Mouse (Mus musculus) erythroblast, embryonic 14.5 days (primary cell): ENCODE results near the gene Tmem131. TPM values are rescaled to one million over a fixed set of nuclear protein-coding genes. Genes with fewer than 3 reads are reported as not detected.
"Not testable (repeated sequence)": the region's sequence is repeated elsewhere in the genome, so short reads cannot be mapped to it uniquely, and the experiment has no call there.

ENCODE experiments used
- H3K27me3 ChIP-seq: 2 replicates; pipeline ENCODE4 v1.6.1; 2012; ENCODE audit warnings: inconsistent platforms; ENCODE audit not compliant: control insufficient read depth
- H3K36me3 ChIP-seq: 2 replicates; pipeline ENCODE4 v1.6.1; 2012; ENCODE audit warnings: mild to moderate bottlenecking, inconsistent platforms; ENCODE audit not compliant: control insufficient read depth
- H3K4me1 ChIP-seq: 2 replicates; pipeline ENCODE4 v1.6.1; 2012; ENCODE audit warnings: inconsistent platforms; ENCODE audit not compliant: control insufficient read depth
- H3K4me3 ChIP-seq: replicated peaks from 2 replicates; pipeline ENCODE3; 2012; ENCODE audit warnings: moderate library complexity, mild to moderate bottlenecking, inconsistent platforms
- H3K9me3 ChIP-seq: 2 replicates; pipeline ENCODE4 v1.6.1; 2012; ENCODE audit warnings: low read length, inconsistent platforms, mixed read lengths; ENCODE audit not compliant: control insufficient read depth
- GATA1 ChIP-seq: IDR thresholded peaks from 2 replicates; pipeline ENCODE4 v1.6.1; 2012; ENCODE audit warnings: low read length, inconsistent platforms, mixed read lengths
- TAL1 ChIP-seq: IDR thresholded peaks from 3 replicates; pipeline ENCODE4 v1.6.1; 2012; ENCODE audit warnings: low read length, inconsistent platforms, mixed read lengths
- polyA plus RNA-seq: library from polyadenylated mRNA; stranded (reverse); fragments of >175 nt; gene quantifications from 2 replicates; pipeline ENCODE4 v1.2.3, GENCODE M21; 2012

Gene Tmem131
- polyA plus RNA-seq, 1 experiment, result 7.8 TPM

DNA sequence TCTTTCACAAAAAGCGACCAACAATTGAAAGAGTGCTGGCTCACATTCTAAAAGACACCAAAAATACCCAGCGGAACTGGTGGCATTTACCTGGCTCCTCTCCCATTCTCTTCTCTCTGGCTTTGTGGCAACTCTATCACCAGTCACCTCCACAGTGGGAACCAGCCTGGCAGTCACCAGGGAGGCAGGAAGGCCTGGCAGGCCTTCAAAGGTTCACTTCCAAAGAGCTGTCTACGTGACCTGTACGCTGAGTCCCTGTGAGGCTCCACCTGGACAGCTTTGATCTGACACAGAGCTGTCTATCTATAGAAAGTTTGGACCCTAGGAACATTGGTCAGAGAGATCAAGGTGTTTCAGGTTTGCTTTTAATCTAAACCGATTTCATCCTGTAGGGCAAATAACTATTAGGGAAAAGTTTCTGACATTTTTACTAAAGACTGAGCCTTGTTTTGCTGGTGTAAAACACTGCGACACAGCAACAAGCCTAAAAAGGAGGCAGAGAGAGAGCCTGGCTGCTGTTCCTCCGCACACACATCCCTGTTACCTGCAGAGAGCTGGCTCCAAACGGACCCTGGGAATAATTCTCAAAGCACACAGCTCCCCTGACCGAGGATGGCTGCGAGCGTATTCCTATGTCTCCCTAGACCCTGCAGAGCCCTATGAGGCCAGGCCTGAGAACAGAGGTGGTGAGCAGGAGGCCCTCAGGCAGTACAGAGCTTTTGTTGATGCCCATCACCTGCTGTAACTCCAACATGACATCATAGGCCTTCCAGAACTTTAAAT lies 40.7 kb downstream of the Tmem131 start:
- Histone ChIP-seq H3K9me3 (no peaks in the 10 kb centered on the region), H3K4me1 (peaks cover 40% of the 10 kb centered on the region), H3K27me3 (no peaks in the 10 kb centered on the region), H3K4me3 (no peak overlapping the region), H3K36me3 (peaks cover 57% of the 10 kb centered on the region)
- TF ChIP-seq GATA1 (no peak), TAL1 (no peak)

DNA sequence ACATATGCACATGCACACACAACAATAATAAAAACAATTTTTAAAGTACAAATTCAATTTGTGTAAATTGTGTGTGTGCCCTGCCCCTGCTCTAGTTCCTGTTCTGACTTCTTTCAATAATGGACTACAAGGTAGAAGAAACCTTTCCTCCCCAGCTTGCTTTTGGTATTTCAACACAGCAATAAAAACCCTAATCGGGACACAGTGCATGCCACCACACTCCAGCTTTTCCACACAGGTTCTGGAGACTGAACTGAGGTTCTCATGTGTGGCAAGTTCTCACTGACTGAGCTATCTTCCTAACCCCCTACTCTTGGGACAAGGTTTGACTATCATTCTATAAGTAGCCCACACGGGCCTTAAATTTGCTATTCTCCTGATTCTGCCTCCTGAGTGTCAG lies 43.8 kb downstream of the Tmem131 start:
- Histone ChIP-seq H3K4me1 (peaks cover 42% of the 10 kb centered on the region), H3K4me3 (no peak overlapping the region), H3K9me3 (no peaks in the 10 kb centered on the region), H3K27me3 (no peaks in the 10 kb centered on the region), H3K36me3 (peaks cover 46% of the 10 kb centered on the region)
- no peak for TF ChIP-seq TAL1
- TF ChIP-seq GATA1, result no peak

DNA sequence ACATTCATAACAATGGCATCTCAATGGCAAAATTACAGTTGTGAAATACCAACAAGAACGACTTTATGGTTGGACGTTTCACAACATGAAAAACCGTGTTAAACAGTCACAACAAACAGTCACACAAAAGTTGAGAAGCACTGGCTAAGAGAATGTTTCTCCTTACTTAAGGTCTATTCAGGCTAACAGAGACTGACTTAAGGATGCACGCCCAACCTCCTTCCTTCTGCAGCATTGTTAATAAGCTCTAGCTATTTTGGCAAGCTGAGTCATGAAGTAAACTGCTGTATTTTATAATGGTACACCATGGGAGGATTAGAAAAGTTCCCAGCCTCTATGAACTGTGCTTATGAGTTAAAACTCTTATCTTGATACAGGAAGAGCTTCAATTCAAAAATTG lies 47.0 kb downstream of the Tmem131 start:
- TF ChIP-seq GATA1 (no peak), TAL1 (no peak)
- Histone ChIP-seq H3K9me3 (no peaks in the 10 kb centered on the region), H3K4me1 (peaks cover 47% of the 10 kb centered on the region), H3K27me3 (no peaks in the 10 kb centered on the region), H3K4me3 (no peak overlapping the region), H3K36me3 (peaks cover 36% of the 10 kb centered on the region)

DNA sequence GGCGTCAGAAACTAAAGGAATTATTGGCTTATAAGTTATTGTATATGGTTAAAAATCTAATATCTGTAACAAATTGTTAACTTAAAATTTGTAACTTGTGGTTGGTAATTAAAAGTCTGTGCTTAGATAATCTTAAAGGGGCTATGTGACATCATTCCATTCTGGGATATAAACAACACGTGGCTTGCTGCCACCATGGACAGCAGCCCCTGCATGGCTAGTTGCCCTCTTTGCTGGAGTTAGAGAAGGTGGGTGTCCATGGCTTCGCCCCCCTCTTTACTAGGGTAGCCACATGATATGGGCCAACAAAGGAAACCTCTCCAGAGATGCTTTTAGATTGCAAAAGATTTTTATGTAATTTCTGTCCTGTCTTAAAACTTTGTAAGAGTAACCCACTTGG lies 48.0 kb downstream of the Tmem131 start:
- Histone ChIP-seq H3K4me1 (peaks cover 43% of the 10 kb centered on the region), H3K9me3 (no peaks in the 10 kb centered on the region), H3K36me3 (peaks cover 37% of the 10 kb centered on the region), H3K4me3 (no peak overlapping the region), H3K27me3 (no peaks in the 10 kb centered on the region)
- no peak for TF ChIP-seq GATA1
- no peak for TF ChIP-seq TAL1

DNA sequence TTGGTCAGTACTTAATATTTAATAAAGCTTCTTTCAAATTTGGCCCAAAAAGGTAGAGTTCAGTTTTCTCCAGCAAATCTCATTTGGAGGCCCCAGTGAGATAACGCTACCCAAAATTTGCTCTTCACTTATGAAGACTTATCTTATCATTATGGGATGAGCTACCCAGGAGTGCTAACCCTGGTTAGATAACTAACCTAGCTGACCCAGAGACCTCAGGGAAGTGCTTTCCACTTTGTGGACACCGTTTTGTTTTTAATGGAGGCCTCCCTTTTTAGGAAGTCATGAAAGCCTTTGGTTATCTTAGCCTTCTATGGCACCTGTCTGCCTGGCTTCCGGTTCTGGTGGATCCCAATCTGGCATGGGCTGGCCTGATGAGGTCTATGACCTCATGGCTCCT lies 49.3 kb downstream of the Tmem131 start:
- TF ChIP-seq TAL1 (no peak), GATA1 (no peak)
- Histone ChIP-seq H3K27me3 (no peaks in the 10 kb centered on the region), H3K4me1 (peaks cover 38% of the 10 kb centered on the region), H3K4me3 (no peak overlapping the region), H3K9me3 (no peaks in the 10 kb centered on the region), H3K36me3 (peaks cover 45% of the 10 kb centered on the region)

DNA sequence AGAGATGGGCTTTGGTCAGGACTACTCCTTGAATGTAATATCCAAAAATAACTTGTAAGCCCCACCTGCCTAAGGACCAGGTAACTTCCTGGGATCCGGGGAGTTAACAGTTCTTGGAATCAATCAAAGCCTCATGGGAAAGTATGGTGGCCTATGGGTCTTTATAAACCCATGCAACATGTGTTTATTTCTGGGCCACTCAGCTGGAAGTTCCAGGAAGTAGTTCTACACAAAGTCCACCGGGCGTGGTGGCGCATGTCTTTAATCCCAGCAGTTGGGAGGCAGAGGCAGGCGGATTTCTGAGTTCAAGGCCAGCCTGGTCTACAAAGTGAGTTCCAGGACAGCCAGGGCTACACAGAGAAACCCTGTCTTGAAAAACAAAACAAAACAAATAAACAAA lies 49.7 kb downstream of the Tmem131 start:
- not testable (repeated sequence) for H3K27me3 ChIP-seq, H3K4me3 ChIP-seq, H3K9me3 ChIP-seq
- Histone ChIP-seq H3K36me3 (peaks cover 48% of the 10 kb centered on the region), H3K4me1 (peaks cover 38% of the 10 kb centered on the region)

DNA sequence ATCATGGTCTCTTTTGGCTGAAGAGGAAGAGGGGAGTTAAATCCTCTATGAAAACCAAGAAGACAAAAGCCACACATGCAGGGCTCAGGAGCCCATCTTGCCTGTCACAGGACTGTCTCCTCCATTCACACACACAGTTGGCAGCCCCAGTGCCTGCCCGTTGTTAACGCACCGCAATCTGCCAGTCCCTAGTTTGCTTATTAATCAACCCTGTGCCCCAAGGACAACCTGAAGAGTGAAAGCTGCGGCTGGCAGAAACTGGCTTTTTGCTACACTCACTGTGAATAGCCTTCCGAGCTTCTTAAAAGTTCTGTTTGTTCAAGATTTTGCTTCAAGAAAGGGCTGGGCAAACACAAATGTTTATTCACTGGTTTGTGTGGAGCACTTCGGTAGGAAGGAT lies 50.3 kb downstream of the Tmem131 start:
- Histone ChIP-seq H3K27me3 (no peaks in the 10 kb centered on the region), H3K36me3 (peaks cover 51% of the 10 kb centered on the region), H3K4me3 (no peak overlapping the region), H3K4me1 (peaks cover 36% of the 10 kb centered on the region), H3K9me3 (no peaks in the 10 kb centered on the region)
- TF ChIP-seq GATA1 (no peak), TAL1 (no peak)

DNA sequence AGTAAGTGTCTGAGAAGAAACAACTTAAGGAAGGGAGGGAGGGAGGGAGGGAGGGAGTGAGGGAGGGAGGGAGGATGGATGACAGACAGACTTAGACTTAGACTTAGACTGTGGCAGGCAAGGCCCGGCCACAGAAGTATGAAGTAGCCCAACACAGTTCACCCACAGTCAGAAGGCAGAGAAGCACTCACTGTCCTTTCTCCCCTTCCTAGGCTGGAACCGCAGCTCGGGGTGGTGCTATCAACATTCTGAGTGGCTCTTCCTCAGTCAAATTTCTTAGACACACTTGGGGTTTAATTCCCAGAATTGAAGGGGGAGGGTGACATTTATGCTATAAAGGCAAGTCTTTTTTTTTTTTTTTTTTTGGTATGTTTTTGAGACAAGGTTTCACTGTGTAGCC lies 51.0 kb downstream of the Tmem131 start:
- no peaks in the 10 kb centered on the region for H3K27me3 ChIP-seq
- TF ChIP-seq TAL1 (no peak), GATA1 (no peak)
- peaks cover 53% of the 10 kb centered on the region for H3K36me3 ChIP-seq
- H3K4me3 ChIP-seq, result no peak overlapping the region
- H3K9me3 ChIP-seq, result no peaks in the 10 kb centered on the region
- H3K4me1 ChIP-seq, result peaks cover 34% of the 10 kb centered on the region

DNA sequence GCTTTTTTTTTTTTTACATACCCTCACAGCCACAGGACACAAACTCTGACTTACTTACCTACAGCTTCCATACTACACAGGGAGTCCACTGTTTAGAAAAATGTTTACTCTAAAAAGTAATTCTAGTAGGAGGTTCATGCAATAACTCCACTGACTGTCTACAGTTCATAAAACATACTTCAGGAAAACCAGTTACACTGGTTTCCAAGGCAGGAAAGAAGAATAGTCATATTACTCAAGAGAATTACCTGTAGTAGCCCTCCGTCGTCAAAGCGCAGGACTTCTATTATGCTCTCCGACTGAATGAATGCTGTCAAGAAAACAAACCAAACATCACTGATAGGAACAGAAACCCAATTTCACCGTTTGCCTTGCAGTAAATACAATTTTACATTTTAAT lies 54.5 kb downstream of the Tmem131 start:
- Histone ChIP-seq H3K9me3 (no peaks in the 10 kb centered on the region), H3K27me3 (no peaks in the 10 kb centered on the region), H3K4me1 (peaks cover 16% of the 10 kb centered on the region), H3K4me3 (no peak overlapping the region), H3K36me3 (peaks cover 77% of the 10 kb centered on the region)
- TF ChIP-seq TAL1, result no peak
- no peak for TF ChIP-seq GATA1

DNA sequence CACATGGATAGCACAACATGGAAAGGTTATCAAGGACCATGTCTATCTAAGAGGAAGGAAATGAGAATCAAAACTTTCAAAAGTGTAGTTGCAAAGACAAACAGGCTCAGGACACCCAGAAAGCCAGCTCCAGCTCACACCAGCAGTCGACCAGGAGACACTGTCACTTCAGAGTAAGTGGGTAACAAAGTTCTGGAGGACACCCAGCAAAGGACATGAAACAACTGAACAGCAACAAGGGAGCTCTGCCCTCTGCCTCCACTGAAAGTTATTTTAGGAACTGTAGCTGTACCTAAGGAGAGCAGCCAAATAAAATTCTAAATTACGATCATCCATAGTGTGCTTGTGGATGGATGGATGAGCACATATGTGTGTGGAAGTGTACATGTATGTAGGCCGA lies 56.3 kb downstream of the Tmem131 start:
- no peaks in the 10 kb centered on the region for H3K27me3 ChIP-seq
- no peak overlapping the region for H3K4me3 ChIP-seq
- no peak for TF ChIP-seq GATA1
- no peak for TF ChIP-seq TAL1
- peaks cover 3% of the 10 kb centered on the region; the same call in 1 of the 2 replicates for H3K4me1 ChIP-seq
- H3K9me3 ChIP-seq, result no peaks in the 10 kb centered on the region
- H3K36me3 ChIP-seq, result peaks cover 87% of the 10 kb centered on the region
